Mouse (Mus musculus) spleen, embryonic (tissue): ENCODE data around the gene Krt32.

Source experiments
- CTCF ChIA-PET: fragments of 350-600 bp; sonication (Branson Sonifier 250); formaldehyde crosslinking; loops from one replicate; lab custom pipeline; 2022; lab: Charles Lee

The Krt32 gene

GRCm38 (mm10) chr11:100087861-100088260, at the start of gene Krt32:
Gene Krt32 (minus strand): TSS chr11:100088226.
- CTCF ChIA-PET, result no interaction called here

- CTCF ChIA-PET, result no interaction called here
These were observed 49.7 kb upstream of the Krt32 start for GRCm38 (mm10) chr11:100137693-100138092.

GRCm38 (mm10) chr11:100136559-100136958, 48.5 kb upstream of the Krt32 start:
- CTCF ChIA-PET, result no interaction called here

- CTCF ChIA-PET, result no interaction called here
These were observed 47.7 kb upstream of the Krt32 start, which contains the start of gene Krt15 for GRCm38 (mm10) chr11:100135731-100136130. Gene Krt15 (minus strand): TSS chr11:100135928.

- CTCF ChIA-PET, result no interaction called here
These were observed 36.9 kb upstream of the Krt32 start for GRCm38 (mm10) chr11:100124901-100125300.

- CTCF ChIA-PET, result no interaction called here
These were observed 33.4 kb upstream of the Krt32 start, which contains the start of gene Krt13 for GRCm38 (mm10) chr11:100121466-100121865. Gene Krt13 (minus strand): TSS chr11:100121566.

GRCm38 (mm10) chr11:100120331-100120730, 32.3 kb upstream of the Krt32 start:
- CTCF ChIA-PET, result no interaction called here

- CTCF ChIA-PET, result no interaction called here
These were observed 25.7 kb upstream of the Krt32 start for GRCm38 (mm10) chr11:100113742-100114029.

GRCm38 (mm10) chr11:100112935-100113741, 25.1 kb upstream of the Krt32 start:
- CTCF ChIA-PET, result no interaction called here

- CTCF ChIA-PET, result no interaction called here
These were observed 17.6 kb upstream of the Krt32 start, which contains the start of gene Krt36 for GRCm38 (mm10) chr11:100105576-100106122. Gene Krt36 (minus strand): TSS chr11:100105626.

GRCm38 (mm10) chr11:100102693-100103429, 14.8 kb upstream of the Krt32 start:
- CTCF ChIA-PET, result no interaction called here

GRCm38 (mm10) chr11:100100391-100100790, 12.4 kb upstream of the Krt32 start:
- CTCF ChIA-PET, result no interaction called here

GRCm38 (mm10) chr11:100097819-100098218, 9.8 kb upstream of the Krt32 start:
- CTCF ChIA-PET, result no interaction called here

- CTCF ChIA-PET, result no interaction called here
These were observed 8.1 kb upstream of the Krt32 start, which contains the start of gene Krt35 for GRCm38 (mm10) chr11:100096141-100096540. Gene Krt35 (minus strand): TSS chr11:100096241.

- CTCF ChIA-PET, result no interaction called here
These were observed 476 bp upstream of the Krt32 start for GRCm38 (mm10) chr11:100088378-100089025.

GRCm38 (mm10) chr11:100073873-100074272, 14.2 kb downstream of the Krt32 start:
- CTCF ChIA-PET, result no interaction called here

- CTCF ChIA-PET, result no interaction called here
These were observed 20.6 kb downstream of the Krt32 start for GRCm38 (mm10) chr11:100067293-100068036.

GRCm38 (mm10) chr11:100066236-100067010, 21.6 kb downstream of the Krt32 start:
- CTCF ChIA-PET, result no interaction called here

GRCm38 (mm10) chr11:100058875-100059274, 29.2 kb downstream of the Krt32 start:
- CTCF ChIA-PET, result no interaction called here
